Mouse (Mus musculus): ENCODE data around the gene Fam49a.

- TF ChIP-seq CTCF (IDR thresholded peaks at IDR 0.05; ENCODE audit: low read depth, low read length) = no peak
- no peak for TF ChIP-seq POLR2A (IDR thresholded peaks at IDR 0.05; ENCODE audit: extremely low read depth, insufficient read depth, low read length)
Measured at GRCm38 (mm10) chr12:12301149-12301548, 39.2 kb downstream of the Fam49a start.

Measured in liver, adult 2 months (tissue).